Mouse (Mus musculus) C2C12 (cell line): ENCODE results near the gene Gpx7. TPM values are rescaled to one million over a fixed set of nuclear protein-coding genes. Genes with fewer than 3 reads are reported as not detected.

Experiments
- H3K27me3 ChIP-seq: one replicate; pipeline ENCODE4 v1.6.1; 2011; ENCODE audit not compliant: control insufficient read depth, insufficient read depth, insufficient read length
- H3K36me3 ChIP-seq: one replicate; pipeline ENCODE4 v1.6.1; 2011; ENCODE audit not compliant: control insufficient read depth, insufficient read depth
- H3K4me3 ChIP-seq: one replicate; pipeline ENCODE4 v1.5.1; 2011; ENCODE audit warnings: mild to moderate bottlenecking, control low read depth; ENCODE audit not compliant: poor library complexity, insufficient read depth, severe bottlenecking
- H3K79me2 ChIP-seq: one replicate; pipeline ENCODE4 v1.6.1; 2011; ENCODE audit not compliant: control insufficient read depth, insufficient read depth
- H3K79me3 ChIP-seq: one replicate; pipeline ENCODE4 v1.6.1; 2011; ENCODE audit warnings: low read depth, control low read depth
- H3ac ChIP-seq: one replicate; pipeline ENCODE3; 2011; ENCODE audit warnings: low read depth; ENCODE audit not compliant: control insufficient read depth, insufficient read length
- CEBPB ChIP-seq: IDR thresholded peaks from one replicate; pipeline ENCODE4 v1.6.1; 2011; ENCODE audit warnings: low read depth, mild to moderate bottlenecking, control low read depth, moderate library complexity
- CTCF ChIP-seq: IDR thresholded peaks from one replicate; pipeline ENCODE4 v1.5.1; 2011; ENCODE audit not compliant: control insufficient read depth, insufficient read depth, insufficient read length
- FOSL1 ChIP-seq: IDR thresholded peaks from one replicate; pipeline ENCODE4 v1.8.0; 2011; ENCODE audit warnings: mild to moderate bottlenecking, low read length; ENCODE audit not compliant: poor library complexity, insufficient read depth, severe bottlenecking
- MAX ChIP-seq: IDR thresholded peaks from one replicate; pipeline ENCODE4 v1.6.1; 2011; ENCODE audit warnings: mild to moderate bottlenecking, control low read depth
- MYOD1 ChIP-seq: IDR thresholded peaks from one replicate; pipeline ENCODE4 v1.6.1; 2011; ENCODE audit warnings: low read depth; ENCODE audit not compliant: control insufficient read depth, insufficient read length
- MYOG ChIP-seq: IDR thresholded peaks from one replicate; pipeline ENCODE4 v1.6.1; 2011; ENCODE audit not compliant: control insufficient read depth, insufficient read length; ENCODE audit errors: extremely low read depth
- USF1 ChIP-seq: IDR thresholded peaks from one replicate; pipeline ENCODE4 v1.6.1; 2011; ENCODE audit warnings: low read depth, mild to moderate bottlenecking, control low read depth, moderate library complexity
- polyA plus RNA-seq: library from polyadenylated mRNA; unstranded; fragments of >200 nt; fragmentation: generic; extraction: Trizol; gene quantifications from one replicate; pipeline ENCODE4 v1.2.1, GENCODE M21; 2012; ENCODE audit warnings: missing spikeins

The Gpx7 gene
- polyA plus RNA-seq, 1 experiment = not detected

DNA sequence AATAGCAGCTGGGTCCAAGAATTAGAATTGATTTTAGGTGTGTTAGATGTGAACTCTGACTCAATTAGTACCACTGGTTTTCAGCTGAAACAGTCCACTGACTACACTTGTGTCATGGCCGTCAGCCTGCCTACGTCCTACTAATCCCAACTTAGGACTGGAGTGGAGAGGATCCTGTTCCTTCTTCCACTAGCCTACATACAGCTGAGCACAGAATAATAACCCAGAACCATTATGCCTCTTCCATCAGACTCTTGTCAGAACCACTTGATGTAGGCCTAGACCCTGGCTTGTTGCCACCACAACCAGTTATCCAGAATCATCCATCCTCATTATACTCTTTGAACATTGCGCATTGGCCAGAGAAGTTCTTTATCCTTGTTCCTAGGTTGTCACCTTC is 28.0 kb upstream of the Gpx7 start:
- Histone ChIP-seq H3K79me2 (no peaks in the 10 kb centered on the region), H3K36me3 (no peaks in the 10 kb centered on the region), H3K79me3 (no peaks in the 10 kb centered on the region), H3K4me3 (no peak overlapping the region), H3ac (no peak overlapping the region), H3K27me3 (peaks cover 10% of the 10 kb centered on the region)
- TF ChIP-seq CEBPB = no peak
- TF ChIP-seq MAX = no peak
- TF ChIP-seq MYOD1 = no peak
- TF ChIP-seq FOSL1 = no peak
- TF ChIP-seq USF1 = no peak
- no peak for TF ChIP-seq MYOG
- TF ChIP-seq CTCF = no peak

DNA sequence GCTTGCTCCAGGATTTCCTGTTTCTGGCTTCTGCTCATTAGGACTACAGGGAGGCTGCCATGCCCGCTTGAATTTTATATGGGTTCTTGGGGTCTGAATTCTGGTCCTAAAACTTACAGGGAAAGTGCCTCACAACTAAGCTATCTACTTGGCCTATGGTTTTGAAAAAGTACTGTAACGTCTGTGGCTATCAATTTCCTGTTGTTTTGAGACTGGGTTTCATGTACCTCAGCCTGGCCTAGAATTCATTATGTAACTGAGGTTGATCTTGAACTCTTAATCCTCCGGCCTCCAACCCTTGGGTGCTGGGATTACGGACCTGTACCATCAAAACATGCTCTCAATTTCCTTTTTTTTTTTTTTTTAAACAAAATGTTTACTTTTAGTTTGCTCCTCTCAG is 27.5 kb upstream of the Gpx7 start:
- Histone ChIP-seq H3K36me3 (no peaks in the 10 kb centered on the region), H3K4me3 (no peak overlapping the region)
- no peak for TF ChIP-seq USF1
- no peak for TF ChIP-seq MYOD1
- TF ChIP-seq CEBPB = no peak
- TF ChIP-seq MAX = no peak
- no peak for TF ChIP-seq FOSL1
- TF ChIP-seq MYOG = no peak
- no peak for TF ChIP-seq CTCF

DNA sequence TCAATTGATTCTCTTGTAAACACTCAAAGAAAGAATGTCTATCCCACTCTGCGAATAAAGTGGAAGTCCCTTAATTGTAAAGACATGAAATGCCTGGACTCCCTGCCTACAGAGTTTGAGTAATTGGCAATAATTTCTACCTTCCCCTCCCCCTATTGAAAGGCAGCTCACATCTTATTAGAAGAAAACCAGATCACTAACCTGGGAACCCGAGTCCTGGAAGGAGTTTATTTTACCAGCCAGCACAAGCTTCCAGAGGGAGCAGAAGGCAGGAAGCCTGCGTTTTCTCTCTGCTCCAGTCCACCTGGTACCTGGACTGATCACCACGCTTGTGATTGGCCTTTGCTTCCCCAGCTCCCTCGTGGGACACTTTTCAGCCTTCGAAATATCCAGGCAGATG is 26.6 kb upstream of the Gpx7 start:
- TF ChIP-seq CEBPB (no peak), MAX (no peak), USF1 (no peak), FOSL1 (no peak), CTCF (no peak), MYOG (no peak), MYOD1 (no peak)
- Histone ChIP-seq H3K27me3 (peaks cover 10% of the 10 kb centered on the region), H3K79me2 (no peaks in the 10 kb centered on the region), H3K36me3 (no peaks in the 10 kb centered on the region), H3K4me3 (no peak overlapping the region), H3ac (no peak overlapping the region), H3K79me3 (no peaks in the 10 kb centered on the region)

More for the DNA sequence above, 27.5 kb upstream of the Gpx7 start:
- H3K27me3 ChIP-seq = peaks cover 10% of the 10 kb centered on the region
- no peak overlapping the region for H3ac ChIP-seq
- no peaks in the 10 kb centered on the region for H3K79me2 ChIP-seq
- no peaks in the 10 kb centered on the region for H3K79me3 ChIP-seq

DNA sequence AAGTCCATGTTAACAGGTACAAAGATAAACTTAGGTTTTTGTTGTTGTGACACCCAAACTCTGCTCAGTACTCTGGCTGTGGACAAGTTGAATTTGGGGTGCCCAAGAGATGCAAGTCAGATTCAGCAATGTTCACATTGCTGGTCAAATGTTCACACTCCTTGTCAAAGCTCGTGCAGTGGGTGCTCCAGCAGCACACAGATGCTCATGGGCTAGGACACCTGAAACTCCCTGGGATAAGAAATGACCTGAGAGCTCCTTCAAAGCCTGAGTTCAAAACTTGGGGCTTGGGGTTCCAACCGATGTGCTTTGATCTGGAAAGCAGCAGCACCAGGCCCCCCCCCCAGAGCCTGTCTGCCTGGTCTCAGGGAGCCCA is 24.8 kb upstream of the Gpx7 start:
- no peaks in the 10 kb centered on the region for H3K36me3 ChIP-seq
- no peaks in the 10 kb centered on the region for H3K79me2 ChIP-seq
- TF ChIP-seq CEBPB (no peak), CTCF (no peak), USF1 (no peak), MAX (no peak), FOSL1 (no peak), MYOD1 (no peak), MYOG (no peak)
- H3K79me3 ChIP-seq = no peaks in the 10 kb centered on the region
- H3K4me3 ChIP-seq = no peak overlapping the region
- no peak overlapping the region for H3ac ChIP-seq
- H3K27me3 ChIP-seq = peaks cover 10% of the 10 kb centered on the region

DNA sequence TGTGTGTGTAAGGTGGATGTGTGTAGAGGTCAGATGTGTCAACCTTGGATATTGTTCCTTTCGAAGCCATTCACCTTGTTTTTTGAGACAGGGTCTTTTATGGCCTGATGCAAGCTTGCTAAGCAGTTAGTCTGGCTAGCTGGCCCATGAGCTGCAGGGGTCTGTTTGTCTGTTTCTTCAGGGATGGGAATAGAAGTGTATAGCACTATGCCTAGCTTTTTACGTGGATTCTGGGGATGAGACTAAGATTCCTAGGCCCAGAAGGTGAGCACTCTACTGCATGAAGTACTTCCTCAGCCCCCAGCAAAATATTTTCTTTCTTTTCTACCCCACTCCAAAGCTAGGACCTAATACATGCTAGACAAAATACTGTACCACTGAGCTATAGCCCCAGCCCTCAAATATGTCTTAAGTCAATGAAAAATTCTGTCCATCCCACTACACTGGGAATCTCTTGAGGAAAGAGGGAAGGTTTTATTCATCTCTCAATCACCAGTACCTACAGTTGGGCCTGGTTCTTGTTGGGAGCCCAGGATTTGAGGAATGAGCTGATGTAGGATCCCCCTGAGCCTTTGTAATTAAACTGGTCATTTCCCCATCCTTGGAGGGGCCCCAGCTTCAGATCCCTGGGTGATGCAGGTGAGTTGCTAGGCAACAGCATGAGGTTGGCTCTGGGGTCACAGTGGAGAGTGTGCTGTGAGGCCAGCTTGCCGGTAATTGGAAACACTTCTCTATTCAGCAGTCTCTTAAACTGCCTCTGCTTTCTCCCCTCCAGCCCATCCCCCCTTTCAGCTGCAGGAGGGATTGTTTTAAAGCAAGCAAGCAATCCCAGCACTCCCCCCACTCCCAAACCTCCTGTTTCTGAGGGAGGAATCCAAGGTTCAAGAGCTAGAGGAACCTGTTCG is 24.1 kb upstream of the Gpx7 start:
- Histone ChIP-seq H3K36me3 (no peaks in the 10 kb centered on the region), H3K79me3 (no peaks in the 10 kb centered on the region), H3K27me3 (peaks cover 10% of the 10 kb centered on the region), H3ac (no peak overlapping the region), H3K4me3 (no peak overlapping the region), H3K79me2 (no peaks in the 10 kb centered on the region)
- no peak for TF ChIP-seq MYOD1
- no peak for TF ChIP-seq USF1
- TF ChIP-seq FOSL1 = no peak

DNA sequence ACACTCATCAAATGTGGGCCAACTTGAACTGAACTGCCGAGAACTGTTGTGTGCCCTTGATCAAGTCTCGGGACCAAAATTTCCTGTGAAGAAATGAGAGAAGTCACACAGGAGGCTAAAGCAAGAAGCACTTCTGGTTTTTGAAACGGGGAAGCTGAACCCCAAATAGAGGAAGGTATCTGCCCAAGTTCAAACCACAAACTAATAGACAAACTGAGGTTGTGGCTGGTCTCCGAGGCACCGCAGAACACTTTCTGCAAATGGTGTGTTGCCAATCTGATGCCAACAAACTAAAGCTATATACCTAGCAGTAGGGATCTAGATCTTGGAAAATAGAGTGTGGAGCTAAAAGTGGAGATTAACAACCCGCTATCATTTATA is 21.6 kb upstream of the Gpx7 start:
- no peaks in the 10 kb centered on the region for H3K79me3 ChIP-seq
- TF ChIP-seq CTCF (no peak), CEBPB (no peak), FOSL1 (no peak), USF1 (no peak), MYOG (no peak), MAX (no peak), MYOD1 (no peak)
- H3K4me3 ChIP-seq = no peak overlapping the region
- no peak overlapping the region for H3ac ChIP-seq
- peaks cover 10% of the 10 kb centered on the region for H3K27me3 ChIP-seq
- H3K79me2 ChIP-seq = no peaks in the 10 kb centered on the region
- H3K36me3 ChIP-seq = no peaks in the 10 kb centered on the region
